Mouse (Mus musculus) cortical plate, adult 2 months (tissue): Measurements from ENCODE around the gene Hcrt. TPM values are rescaled to one million over a fixed set of nuclear protein-coding genes. Genes with fewer than 3 reads are reported as not detected.
"Not testable (repeated sequence)": the region's sequence is repeated elsewhere in the genome, so short reads cannot be mapped to it uniquely, and the experiment has no call there.

Experiments used
- H3K27ac ChIP-seq: fragments of 200-500 bp; 2 replicates; pipeline ENCODE4 v1.5.1; 2012; ENCODE audit warnings: low read length, control low read depth, inconsistent platforms; ENCODE audit not compliant: insufficient read depth
- H3K4me1 ChIP-seq: fragments of 200-500 bp; 2 replicates; pipeline ENCODE4 v1.6.1; 2011; ENCODE audit warnings: low read length; ENCODE audit not compliant: control insufficient read depth, insufficient read depth
- H3K4me3 ChIP-seq: fragments of 200-500 bp; 2 replicates; pipeline ENCODE4 v1.5.1; 2011; ENCODE audit warnings: mild to moderate bottlenecking, low read length, control low read depth; ENCODE audit not compliant: insufficient read depth
- CTCF ChIP-seq: fragments of 200-500 bp; IDR thresholded peaks from 2 replicates; pipeline ENCODE4 v1.5.1; 2011; ENCODE audit warnings: mild to moderate bottlenecking, control low read depth, low read length; ENCODE audit not compliant: insufficient read depth; ENCODE audit errors: extremely low read depth
- POLR2A ChIP-seq: fragments of 200-500 bp; IDR thresholded peaks from 2 replicates; pipeline ENCODE4 v1.6.1; 2011; ENCODE audit warnings: mild to moderate bottlenecking, low read length, control low read depth; ENCODE audit not compliant: insufficient read depth; ENCODE audit errors: extremely low read depth
- polyA plus RNA-seq: library from polyadenylated mRNA; depleted of rRNA; stranded (reverse); fragments of >200 nt; gene quantifications from 2 replicates; pipeline ENCODE4 v1.2.3, GENCODE M21; 2012; rRNA removed

The Hcrt gene
- 0.29 and 0.78 TPM in 2 replicates for polyA plus RNA-seq

DNA sequence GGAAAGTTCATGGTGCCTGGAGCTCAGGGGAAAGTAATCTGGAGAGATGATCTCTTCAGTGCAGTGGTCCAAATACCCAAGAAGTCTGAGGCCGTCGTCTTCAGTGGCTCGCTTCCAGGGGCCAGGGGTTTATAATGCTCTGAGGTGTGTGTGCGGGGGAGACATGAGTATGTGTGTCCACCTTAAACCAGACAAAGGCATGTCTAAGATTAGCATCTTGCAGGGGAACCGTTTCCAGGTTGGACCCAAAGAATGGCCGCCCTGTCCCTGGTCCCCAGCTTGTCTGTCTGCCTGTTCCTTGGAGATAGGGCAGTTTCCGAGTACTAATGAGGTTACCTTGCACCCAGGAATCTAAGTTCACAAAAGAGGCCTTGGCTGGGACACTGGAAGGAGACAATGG, at the start of gene Hcrt:
Hcrt (minus strand) TSS at position 101 of the 400 bp plus-strand sequence.
- TF ChIP-seq CTCF: no peak
- TF ChIP-seq POLR2A: no peak
- H3K4me1 ChIP-seq: peaks cover 3% of the 10 kb centered on the region; the same call in 1 of the 2 replicates
- peak within 1 kb of the TSS; percentile 31 for H3K4me3 ChIP-seq
- H3K27ac ChIP-seq: 0 out of 2 replicates have a peak within 1 kb of the TSS, but pooled peaks have one; percentile 13

DNA sequence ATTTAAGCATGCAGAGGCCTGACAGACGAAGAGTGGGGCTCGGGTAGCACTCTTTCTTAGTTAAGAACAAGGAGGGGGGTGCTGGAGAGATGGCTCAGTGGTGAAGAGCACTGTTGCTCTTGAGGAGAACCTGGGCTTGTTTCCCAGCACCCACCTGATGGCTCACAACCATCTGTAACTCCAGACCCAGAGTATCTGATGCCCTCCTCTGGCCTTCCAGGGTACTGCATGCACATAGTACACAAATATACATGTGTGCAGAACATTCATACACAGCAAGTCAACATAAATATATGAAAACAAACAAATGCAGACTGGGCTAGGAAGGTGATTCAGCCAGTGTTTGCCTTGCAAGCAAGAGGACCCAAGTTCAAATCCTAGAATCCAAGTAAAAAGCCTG, 48.4 kb upstream of the Hcrt start:
- no peak overlapping the region for H3K4me3 ChIP-seq
- H3K27ac ChIP-seq: no peak overlapping the region
- no peaks in the 10 kb centered on the region for H3K4me1 ChIP-seq
- no peak for TF ChIP-seq POLR2A

DNA sequence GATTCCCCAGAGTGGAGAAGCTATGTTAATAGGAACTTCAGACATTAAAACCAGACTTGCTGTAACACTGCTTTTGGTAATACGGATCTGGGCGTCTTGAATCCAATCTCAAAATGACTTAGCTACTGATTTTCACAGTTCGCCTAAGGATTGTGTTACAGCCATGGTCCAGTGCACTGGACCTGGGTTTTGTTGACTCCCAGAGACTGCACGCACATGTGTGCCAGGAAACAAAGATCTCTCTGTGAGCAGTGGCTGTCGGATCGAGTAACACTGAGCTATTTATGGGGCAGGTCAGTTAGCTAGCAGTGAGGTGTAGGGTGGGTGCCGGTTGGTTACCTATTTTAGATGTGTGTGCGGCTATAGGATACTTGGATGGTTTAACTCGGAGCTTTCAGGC, 47.8 kb upstream of the Hcrt start:
- no peak overlapping the region for H3K4me3 ChIP-seq
- no peaks in the 10 kb centered on the region for H3K4me1 ChIP-seq
- TF ChIP-seq CTCF (no peak), POLR2A (no peak)
- H3K27ac ChIP-seq: no peak overlapping the region

DNA sequence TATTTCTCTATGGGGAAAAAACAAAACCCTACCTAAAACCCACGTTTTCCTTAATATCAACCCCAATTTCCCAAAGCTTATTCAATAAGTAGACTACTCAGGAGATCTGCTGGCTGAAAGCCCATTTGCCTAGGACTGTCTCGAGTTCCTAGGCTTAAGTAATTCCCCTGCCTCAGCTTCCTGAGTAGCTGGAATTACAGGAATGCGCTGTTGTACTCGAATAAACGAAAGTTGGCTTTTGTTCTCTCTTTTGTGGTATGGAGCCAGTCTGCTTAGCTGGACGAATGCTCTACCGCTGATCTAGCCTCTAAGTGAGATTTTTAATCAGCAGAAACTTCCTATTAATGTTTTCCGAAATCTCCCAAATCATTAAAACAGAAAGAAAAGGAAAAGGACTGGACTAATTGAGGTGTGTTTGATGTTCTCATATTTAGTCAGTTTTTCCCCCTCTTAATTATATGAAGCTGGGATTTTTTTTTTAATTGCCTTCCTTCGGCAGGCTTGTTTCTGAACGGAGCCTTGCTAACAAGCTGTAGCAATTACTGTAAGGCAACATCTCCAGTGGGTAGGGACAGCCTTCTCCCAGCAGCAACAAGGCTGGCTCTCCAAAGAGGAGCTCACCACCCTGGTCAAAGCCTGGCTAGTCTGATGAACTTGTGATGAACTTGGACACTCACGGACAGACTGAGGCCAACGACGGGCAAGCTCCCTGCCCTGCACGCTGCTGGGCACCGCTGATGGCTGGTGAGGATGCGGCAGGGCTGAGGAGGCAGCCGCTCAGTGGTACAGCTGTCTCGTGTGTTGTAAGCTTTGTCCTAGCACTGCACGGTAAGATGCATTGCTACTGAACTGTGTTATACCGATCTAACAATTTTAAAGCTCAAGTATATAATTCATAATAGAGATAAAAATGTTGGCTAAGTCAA, 43.9 kb upstream of the Hcrt start:
- H3K27ac ChIP-seq: no peak overlapping the region
- TF ChIP-seq POLR2A: no peak
- TF ChIP-seq CTCF: no peak
- H3K4me3 ChIP-seq: no peak overlapping the region
- no peaks in the 10 kb centered on the region for H3K4me1 ChIP-seq

DNA sequence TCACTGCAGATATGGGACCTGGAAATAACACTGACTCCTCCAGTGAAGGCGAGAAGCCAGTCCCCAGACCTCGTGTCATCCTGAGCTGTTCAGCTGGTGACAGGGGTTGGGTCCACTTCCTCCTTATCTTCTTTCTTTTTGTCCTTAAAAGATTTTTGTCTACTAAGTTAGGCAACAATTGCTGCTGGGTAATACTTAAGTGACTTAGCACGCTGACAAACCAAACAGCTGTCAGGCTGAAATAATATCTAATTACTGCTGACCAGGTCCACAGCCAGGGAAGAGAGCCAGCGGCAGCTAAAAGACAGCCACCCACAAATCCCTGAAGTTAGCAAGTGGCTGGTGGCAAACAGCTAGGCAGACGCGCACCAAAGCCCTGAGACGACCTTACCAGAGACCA, 42.8 kb upstream of the Hcrt start:
- Histone ChIP-seq H3K27ac (no peak overlapping the region), H3K4me3 (no peak overlapping the region), H3K4me1 (no peaks in the 10 kb centered on the region)
- TF ChIP-seq CTCF (no peak), POLR2A (no peak)

DNA sequence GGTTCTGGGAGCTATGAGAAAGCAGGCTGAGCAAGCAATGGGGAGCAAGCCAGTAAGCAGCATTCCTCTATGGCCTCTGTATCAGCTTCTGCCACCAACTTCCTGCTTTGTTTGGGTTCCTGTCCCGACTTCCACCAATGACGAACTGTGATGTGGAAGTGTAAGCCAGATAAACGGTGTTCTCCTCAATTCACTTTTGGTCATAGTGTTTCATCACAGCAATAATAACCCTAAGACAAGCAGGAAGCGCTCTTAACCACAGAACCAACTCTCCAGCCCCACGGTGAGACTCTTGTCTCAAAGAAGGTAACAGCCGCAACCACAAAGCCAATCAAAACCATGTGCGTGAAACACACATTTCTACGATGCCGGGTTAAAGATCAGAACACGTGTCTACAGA, 41.7 kb upstream of the Hcrt start:
- no peaks in the 10 kb centered on the region for H3K4me1 ChIP-seq
- H3K4me3 ChIP-seq: no peak overlapping the region
- no peak overlapping the region for H3K27ac ChIP-seq
- no peak for TF ChIP-seq CTCF
- no peak for TF ChIP-seq POLR2A

DNA sequence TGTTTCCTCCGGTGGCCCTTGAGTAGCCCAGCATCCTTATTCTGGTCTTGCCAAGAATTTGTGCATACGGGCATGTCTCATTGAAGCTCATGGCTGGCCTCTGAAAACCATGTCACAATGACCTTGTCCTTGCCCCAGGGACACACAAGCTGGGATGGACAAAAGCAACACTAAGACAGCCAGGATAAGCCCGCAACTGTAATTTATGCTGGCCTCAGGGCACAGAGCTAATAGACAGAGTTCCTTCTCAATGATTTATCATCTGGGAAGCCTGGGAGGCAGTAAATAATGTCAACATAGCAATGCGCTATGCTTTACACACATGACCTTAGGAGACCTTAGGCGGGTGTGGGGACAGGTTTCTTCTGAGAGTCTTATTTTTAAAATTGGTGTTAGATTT, 36.7 kb upstream of the Hcrt start:
- Histone ChIP-seq H3K27ac (no peak overlapping the region), H3K4me3 (no peak overlapping the region), H3K4me1 (no peaks in the 10 kb centered on the region)
- no peak for TF ChIP-seq POLR2A
- TF ChIP-seq CTCF: no peak

DNA sequence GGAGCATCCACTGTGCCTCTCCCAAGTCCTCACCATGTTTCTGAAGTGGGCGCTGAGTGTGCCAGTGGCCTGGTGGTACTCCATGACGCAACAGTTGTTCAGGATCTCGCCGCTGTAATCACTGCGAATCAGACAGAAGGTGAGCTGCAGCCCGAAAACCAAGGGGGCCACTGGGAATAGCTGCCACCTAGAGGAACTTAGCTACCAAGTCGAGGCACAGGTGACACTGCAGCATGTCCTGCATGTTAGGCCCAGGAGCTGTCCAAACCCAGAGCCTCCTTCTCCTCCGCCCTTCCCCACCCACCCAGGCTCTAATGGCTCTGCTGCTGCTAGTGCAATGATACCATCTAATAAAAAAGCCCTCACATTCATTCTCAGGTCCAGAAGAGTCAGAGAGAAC, 33.9 kb upstream of the Hcrt start:
- no peak overlapping the region for H3K4me3 ChIP-seq
- H3K4me1 ChIP-seq: no peaks in the 10 kb centered on the region
- no peak overlapping the region for H3K27ac ChIP-seq
- TF ChIP-seq CTCF (no peak), POLR2A (no peak)

DNA sequence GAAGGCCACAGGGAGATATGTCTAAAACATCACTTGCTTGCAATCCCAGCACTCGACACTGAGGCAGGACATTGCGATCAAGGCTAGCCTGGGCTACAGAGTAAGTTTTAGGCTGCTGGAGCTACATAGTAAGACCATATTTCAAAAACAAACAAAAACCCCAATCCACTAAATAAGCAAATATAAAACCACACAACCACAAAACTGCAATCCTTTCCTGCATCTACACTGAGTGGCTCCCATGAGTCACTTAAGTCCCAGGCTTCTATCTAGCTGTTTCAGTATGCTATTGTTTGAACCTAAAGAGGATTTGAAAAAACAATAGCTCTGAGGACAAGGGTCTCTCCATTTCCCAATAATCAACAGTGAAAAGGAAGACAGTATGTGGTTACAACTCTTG, 32.7 kb upstream of the Hcrt start:
- Histone ChIP-seq H3K4me3 (no peak overlapping the region), H3K27ac (no peak overlapping the region), H3K4me1 (no peaks in the 10 kb centered on the region)
- TF ChIP-seq POLR2A: no peak
- no peak for TF ChIP-seq CTCF

DNA sequence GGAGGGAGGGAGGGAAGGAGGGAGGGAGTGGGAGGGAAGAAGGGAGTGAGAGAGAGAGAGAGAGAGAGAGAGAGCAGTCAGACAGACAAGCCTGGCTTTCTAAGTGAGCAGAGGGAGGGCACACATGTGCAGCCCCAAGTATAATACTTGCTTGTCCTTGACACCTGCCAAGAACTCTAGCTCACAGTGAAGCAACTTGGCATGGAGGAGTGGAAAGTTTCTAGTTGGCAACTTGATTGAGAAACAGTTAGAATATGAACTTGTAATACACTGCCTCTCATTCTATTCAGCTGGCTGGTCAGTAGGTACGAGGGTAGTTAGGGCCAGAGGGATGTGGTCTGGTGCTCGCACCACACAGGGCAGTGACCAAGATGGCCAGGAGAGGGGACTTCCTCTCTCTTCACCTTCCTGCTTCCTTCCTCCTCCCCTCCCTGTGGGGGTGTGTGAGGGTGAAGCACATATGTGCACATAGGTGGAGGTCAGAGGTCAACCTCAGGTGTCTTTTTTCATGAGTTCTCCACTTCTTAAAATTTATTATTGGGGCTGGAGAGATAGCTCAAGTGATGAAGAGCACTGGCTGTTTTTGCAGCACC, 28.8 kb upstream of the Hcrt start:
- no peak for TF ChIP-seq CTCF
- no peak for TF ChIP-seq POLR2A
- Histone ChIP-seq H3K4me3 (no peak overlapping the region), H3K4me1 (no peaks in the 10 kb centered on the region), H3K27ac (no peak overlapping the region)

DNA sequence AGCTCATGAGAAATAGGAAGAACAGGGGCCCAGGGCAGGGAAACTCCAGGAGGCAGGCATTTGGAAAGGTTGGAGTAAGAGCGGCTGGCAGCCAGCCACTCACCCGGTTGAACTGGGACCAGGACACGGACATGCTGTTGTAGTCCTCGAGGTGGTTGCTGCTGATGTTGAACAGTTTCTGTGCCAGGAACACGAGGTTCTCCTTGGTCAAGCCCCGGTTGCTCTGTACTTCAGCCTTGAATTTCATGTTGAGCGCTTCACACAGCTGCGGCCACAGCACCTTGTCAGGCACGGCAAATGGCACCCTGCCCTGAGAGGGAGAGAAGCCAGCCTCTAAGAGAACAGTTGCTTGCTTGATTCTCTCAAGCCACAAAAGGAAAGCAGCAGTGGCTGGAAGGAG, 27.9 kb upstream of the Hcrt start:
- not testable (repeated sequence) for H3K4me1 ChIP-seq, H3K27ac ChIP-seq, H3K4me3 ChIP-seq
